Mouse (Mus musculus) right cerebral cortex, postnatal 14 days (tissue): ENCODE results near the gene Tgif2.
A peak's percentile ranks its signal among the peaks of the same experiment; 100 is the strongest.
"Not testable (repeated sequence)": the region's sequence is repeated elsewhere in the genome, so short reads cannot be mapped to it uniquely, and the experiment has no call there.

Experiments
- DNase-seq: peaks from one replicate; pipeline ENCODE4 v3.0.0; 2022

Gene Tgif2

DNA sequence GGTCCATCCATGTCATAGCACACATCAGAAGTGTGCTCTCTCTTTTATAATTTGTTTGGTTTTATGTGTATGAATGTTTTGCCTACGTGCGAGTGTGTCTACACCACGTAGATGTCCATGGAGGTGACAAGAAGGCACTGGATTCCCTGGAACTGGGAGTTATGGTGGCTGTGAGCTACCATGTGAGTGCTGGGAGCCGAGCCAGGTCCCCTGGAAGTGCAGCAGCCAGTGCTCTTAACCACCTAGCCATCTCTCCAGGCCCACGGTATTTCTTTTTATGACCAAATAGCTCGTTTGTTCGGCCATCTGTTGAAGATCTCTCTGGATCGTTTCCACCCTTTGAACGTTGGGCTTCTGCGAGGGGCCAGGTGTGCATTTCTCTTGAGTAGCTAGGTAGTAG lies 3.5 kb downstream of the Tgif2 start:
- no peak for DNase-seq

DNA sequence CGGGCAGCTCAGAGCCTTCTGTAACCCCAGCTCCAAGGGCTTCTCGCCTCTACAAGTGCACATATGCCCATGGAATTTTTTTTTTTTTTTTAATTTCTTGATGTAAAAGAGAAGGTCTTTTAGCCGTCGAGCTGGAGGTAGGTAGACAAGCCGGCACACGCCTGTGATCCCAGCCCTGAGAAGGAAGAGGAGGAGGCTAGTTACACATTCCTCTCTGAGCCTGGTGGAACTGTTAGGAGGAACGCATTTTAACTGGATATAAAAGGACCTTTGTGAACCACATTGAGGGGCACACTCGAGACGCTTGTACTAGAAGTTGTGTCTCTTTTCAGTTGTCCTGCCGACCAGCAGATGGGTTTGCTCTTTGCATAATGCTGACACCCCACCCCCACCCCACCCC lies 4.9 kb downstream of the Tgif2 start:
- DNase-seq, result no peak

DNA sequence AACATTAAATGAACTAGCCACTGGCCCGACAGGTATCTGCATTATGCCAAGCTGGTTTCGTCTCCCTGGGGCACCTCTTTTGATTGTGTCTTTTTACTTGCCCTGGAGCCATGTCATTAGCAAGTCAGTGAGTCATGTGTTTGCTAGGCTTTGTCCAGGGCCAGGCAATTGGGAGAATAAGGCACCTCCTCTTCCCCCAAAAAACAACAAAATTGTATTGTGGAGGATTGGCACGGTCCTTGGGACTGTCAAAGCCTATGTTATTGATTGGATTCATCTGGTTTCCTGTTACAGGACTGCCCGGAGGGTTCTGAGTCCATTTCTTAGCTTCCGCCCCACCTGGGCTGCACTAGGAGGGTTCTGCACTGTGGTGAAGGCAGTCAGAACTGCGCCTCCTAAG lies 7.8 kb downstream of the Tgif2 start:
- no peak for DNase-seq

DNA sequence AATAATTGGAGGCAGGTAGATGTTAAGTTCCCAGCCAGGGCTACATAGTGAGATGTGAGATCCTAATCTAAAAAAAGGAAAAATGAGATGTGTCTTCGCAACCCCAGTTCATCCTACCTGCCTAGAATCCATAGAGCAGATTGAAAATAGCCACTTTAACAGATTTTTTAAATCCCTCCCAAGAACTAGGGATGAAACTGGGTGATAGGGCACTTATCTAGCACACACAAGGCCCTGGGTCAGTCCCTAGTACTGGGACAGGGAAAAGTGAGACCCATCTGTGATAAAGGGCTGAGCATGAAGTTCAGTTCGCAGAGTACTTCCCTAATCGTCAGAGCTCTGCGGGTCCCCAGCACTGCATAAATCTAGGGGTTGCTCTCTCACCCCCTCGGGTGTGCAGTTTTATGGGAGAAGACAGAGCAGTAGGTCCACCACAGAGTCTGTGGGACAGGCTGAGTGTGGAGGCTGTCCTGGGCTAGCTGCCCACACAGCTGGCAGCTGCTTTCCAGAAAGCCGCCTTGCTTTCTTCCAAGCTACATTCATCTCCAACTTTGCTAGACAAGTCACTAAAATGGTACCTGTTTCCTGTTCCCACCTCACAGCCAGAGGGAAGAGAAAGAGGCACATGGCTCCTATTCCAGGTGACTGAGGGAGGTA lies 8.8 kb downstream of the Tgif2 start:
- no peak for DNase-seq

DNA sequence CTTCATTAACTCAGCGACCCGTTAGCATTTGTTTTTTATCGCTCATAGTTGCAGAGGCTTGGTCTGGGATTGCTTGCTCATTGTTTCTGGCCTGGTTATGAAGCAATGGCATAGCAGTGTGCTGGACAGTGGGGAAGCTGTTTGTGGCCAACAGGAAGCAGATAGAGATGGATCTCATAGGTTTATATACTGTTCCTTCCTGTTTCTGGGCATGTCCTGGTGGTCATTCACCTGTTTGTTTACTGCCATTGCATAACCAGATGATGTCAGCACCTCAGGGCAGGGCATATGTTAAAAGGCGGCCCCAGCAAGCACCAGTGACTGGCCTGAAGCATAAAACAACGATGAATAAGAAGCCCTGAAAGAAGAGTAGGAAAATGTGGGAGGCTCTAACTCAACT lies 10.7 kb downstream of the Tgif2 start:
- DNase-seq, result no peak

DNA sequence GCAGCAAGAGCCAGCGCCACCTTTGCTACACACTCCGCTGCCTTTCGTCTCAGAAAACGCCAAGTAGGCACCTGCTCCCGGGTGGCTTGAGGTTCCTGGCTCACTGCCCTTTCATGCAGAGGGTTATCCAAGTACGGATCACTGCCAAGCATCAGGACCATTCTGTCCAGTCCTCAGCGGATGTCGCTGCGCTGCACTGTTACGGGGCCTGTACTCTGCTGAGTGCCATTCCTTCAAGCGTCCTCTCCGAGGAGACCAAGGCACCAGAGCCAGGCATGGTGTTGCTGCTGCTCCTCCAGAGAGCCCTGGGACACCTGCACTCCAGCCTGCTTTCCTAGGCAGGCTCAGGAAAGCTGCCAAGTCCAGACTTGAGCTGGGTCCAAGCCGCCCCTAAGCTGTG lies 13.8 kb downstream of the Tgif2 start:
- DNase-seq, result not testable (repeated sequence)

DNA sequence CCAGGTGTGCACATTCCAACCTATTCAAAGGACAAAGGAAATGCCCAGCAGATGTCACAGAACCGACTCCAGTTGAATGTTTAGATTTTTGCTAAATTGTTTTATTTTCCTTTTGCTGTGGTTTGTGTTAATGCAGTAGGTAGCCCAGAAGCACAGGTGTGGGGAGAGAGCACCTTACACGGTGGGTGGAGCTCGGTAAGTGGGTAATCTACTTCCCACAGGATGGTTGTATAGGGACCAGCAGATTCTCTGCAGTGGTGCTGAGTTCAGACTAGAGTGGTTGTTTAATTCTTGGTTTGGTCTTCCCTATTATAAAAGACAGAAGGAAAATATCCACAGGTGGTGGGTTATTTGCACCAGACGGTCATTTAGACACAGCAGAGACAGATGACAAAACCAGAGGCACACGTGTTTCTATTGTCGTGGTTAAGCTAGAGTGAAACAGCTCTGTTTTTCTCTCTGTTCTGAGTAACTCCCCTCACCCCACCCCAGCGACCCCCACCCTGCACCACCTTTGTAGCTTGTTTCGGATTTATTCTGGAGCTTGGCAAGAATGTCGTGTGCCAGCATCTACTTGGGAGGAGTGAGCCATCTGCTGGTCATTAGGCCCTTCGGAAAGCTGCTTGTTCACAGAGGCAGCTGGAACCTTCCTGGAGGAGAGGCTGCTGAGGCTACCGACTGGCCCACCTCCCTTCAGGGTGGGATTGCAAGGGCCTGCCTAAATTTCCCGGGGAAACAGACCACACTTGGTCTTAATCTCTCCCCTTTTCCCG lies 14.4 kb downstream of the Tgif2 start:
- peak; percentile 32 for DNase-seq

DNA sequence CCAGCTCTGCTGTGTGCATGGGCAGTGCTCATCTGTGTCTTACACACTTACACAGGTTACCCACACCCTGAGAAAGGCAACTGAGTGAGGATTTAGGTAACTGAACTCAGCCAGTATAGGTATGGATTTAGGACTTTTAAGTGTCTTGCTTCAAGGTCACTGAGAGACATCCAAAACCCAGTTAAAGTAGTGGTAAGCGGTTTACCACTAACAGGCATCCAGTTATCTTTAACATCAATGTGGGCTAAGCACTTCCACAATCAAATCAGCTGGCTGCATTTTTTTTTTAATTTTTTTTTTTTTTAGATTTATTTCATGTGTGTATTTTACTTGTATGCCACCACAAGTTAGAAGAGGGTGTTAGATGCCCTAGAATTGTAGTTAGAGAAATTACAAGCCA lies 16.5 kb downstream of the Tgif2 start:
- DNase-seq, result no peak

DNA sequence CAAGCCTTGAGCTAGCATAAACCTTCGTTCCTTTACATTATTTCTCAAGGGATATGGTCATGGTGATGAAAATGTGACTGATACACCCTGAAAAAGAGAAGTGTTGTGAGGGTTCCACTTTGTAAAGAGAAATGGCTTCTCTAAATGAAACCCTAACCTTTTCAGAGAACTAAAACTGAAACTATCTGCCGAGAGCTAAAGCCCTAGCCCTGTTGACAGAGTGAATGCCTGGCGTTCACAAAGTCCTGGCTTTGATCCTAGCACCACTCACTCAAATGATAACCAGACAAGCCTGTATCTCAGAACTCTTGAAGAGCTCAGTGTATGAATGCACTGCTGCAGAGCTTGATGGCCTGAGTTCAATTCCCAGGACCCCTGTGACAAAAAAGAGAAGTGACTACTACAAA lies 17.6 kb downstream of the Tgif2 start:
- no peak for DNase-seq

DNA sequence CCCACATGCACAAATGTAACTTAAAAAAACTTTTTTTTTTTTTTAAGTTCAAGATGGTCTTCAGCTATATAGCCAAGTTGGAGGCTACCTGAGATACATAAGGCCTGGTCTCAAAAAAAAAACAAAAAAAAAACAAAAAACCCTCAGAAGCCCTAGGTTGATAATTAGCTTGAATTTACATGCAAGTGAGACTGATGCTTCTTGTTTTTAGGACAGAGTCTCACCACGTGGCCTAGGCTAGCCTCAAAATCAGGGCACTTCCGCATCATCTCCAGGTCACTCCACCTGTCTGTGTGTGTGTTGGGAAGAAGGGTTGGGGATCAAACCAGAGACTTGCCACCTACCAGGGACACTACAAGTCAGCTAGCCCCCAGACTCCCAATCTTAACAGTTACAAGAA lies 18.0 kb downstream of the Tgif2 start, which contains the start of gene 4930518I15Rik:
Gene 4930518I15Rik, minus strand, starts transcription at position 112 of the 400 bp plus-strand sequence.
- DNase-seq, result no peak

DNA sequence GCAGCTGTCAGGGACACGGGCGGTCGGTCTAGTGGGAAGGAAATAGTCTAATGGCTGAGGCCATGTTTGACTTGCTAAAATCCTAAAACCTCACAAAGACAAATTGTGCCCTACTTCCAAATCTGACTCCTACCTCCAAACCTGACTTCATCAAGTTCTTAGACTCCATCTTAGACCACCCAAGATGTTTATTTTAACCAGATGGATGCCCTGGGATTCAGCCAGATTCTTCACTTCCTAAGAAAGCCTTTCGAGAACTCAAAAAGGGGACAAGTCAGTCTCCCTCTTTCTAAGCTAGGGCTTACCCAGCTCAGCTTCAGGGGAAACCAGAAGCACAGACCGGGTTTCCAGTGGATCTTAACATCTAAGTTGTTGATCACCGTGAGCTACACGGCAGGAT lies 18.9 kb downstream of the Tgif2 start:
- DNase-seq, result no peak

DNA sequence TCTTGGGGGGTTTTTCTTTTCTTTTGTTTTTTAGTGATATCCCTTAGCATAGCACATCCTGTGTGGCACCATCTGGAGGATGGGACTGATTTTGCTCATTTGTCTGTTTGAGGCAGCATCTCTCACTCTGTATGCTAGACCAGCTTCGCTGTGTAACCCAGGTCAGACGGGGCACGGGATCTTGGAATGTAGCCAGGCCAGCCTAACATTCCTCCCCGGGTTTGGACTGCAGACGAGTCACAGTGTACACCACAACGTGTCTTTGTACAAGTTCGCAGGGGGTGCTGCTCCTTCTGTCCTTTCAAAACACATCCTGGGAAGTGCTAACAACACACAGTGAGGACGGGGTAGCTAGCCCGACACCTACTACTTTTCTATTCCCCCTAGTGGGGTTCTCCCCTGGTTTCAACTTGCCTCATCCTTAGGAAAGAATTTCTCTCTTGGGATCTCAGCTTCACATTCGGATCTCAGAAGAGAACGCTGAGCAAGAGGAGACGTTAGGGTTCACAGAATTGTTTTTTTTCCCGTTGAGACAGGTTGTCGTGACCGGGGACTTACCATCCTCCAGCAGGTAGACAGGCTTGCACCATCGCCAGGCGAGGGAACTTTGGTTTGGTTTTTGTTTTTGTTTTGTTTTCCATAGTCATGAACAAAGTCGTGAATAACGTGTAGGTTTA lies 22.4 kb downstream of the Tgif2 start:
- DNase-seq, result peak; percentile 29

DNA sequence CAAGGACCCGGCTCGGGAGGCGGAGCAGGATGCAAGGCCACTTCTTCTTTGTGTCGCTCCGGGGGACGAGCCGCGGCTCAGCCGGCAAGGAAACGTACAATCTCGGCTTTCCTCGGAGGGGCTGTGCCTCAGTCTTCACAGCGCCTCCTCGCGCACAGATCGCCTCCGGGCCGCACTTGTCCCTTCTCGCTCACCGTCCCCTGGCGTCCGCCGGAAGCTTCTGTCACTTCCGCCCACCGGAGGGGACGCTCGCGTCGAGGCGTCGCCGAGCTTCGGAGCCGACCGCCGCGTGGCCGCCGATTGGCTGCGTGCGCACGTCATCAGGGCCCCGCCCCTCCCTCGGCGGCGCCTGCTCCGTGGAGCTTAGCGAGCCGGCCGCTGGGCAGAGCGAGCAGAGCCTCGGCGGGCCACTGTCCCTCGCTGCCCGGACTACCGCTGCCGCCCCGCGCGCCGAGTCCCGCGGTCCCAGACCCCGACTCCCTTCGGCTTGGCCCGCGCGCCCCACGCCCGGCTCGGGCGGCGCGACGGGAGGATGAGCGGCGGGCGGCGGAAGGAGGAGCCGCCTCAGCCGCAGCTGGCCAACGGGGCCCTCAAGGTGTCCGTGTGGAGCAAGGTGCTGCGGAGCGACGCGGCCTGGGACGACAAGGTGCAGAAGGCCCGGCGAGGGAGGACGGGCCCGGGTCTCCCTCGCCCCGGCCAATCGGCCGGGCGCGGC lies 23.1 kb downstream of the Tgif2 start, which contains the start of gene Rab5if:
Gene Rab5if, plus strand, starts transcription at position 357 of the 715 bp plus-strand sequence.
- DNase-seq, result peak; percentile 99

DNA sequence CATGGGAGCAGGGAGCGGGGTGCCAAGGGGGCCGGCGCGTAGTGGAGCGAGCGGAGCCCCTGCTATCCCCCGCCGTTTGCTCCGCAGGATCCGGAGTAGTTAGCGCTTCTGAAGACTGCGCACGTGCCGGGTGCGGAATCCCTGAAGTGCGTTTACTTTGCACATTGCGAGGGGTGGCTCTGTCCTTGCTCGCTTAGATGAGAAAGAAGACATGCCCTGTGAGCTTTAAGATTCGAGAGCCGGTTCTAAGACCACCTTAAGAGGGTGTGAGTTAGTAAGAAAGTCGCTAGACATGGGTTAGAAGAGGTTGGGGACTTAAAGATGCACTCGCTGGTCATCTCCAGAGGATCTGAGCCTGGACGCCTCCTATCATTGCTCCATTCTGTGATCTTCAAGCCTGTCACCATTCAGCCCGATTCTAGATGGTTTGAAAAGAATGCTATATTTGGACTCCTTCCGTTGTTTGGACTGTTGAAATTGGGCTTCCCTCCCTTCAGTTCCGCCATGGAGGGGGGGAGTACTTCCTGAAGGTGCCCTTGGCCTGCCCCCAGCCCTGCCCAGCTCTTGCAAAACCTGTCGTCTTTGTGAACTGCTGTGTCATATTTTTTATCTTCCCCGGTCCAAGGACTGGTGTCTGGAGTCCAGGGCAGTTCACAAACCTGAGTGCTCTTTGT lies 23.8 kb downstream of the Tgif2 start:
- peak; percentile 20 for DNase-seq

DNA sequence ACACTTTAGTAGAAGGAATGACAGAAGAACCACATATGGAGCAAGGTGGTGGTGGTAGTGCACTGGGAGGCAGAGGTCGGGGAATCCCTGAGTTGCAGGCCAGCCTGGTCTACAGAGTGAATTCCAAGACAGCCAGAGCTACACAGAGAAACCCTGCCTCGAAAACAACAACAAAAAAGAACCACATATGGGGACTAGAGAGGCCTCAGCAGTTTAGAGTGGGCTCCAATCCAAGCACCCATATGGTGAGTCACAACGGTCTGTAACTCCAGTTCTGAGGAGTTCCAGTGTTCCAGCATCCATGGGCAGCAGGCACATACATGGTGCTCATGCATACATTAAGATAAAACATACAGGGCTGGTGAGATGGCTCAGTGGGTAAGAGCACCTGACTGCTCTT lies 24.7 kb downstream of the Tgif2 start:
- DNase-seq, result no peak

DNA sequence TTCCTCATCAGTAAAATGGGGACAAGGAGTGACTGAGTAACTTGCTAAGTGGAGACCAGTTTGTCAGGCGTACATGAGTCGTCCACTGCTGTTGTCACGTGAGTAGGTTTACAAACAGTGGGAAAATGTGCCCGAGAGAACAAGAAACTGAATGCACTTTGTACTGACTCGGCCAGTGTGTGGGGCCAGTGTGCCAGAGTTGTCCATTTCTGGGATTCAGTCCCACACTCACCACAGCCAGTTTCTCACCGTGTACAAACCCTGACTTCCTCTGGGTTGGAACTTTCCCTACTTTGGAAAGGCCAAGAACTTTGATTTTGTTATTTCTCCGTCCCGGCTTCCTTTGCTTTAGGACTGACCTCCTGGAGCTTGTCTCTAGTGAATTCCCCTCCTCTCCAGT lies 29.2 kb downstream of the Tgif2 start:
- no peak for DNase-seq

DNA sequence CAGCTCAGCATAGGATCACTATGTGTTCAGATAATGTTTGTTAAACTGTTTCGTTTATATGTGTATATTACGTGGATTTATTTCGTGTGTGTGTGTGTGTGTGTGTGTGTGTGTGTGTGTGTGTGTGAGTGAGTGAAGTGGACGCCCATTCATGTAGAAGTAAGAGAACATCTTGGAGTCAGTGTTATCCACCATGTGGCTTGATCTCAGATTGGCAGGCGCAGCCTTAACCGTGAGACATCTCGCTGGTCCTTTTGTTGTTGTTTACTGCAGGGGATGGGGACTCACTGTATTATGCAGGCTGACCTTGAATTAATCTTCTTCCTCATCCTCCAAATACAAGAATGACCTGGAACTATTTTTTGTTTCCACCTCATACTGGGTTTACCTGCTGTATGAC lies 29.7 kb downstream of the Tgif2 start:
- no peak for DNase-seq

DNA sequence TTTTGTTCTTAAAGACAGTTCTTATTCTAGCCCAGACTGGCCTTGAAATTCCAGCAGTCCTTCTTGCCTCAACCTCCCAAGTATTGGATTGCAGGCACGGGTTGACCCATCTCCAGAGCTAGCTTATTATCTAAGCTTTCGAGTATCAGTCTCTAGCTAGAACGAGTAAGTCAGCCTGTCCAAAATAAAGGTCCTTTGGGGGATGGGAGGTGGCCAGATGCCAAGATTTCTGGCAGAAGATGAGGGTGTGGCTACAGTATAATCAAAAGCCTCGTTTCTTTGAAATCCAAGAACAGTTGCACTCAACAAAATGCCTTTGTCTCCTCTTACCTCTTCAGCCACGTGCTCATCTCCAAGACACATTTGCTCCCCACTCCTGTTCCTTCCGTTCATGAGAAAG lies 30.7 kb downstream of the Tgif2 start:
- DNase-seq, result peak; percentile 26

DNA sequence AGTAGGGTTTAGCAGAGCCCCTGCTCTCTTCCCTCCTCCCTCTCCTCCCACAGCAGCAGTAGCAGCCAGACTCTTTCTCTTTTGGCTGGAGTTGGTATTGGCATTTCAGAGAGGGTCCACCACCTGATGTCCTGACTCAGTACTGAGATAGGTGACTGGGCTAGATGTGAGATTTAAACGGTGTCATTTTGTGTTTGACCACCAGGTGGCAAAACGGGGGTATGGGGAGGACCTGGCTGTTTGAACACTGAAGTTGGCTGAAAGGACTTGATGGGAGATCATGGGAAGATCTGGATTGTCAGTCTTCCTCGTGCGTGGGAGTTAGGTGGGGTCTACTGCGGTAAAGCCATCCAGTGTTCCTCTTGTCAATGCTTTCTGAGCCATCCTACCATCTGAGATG lies 33.8 kb downstream of the Tgif2 start:
- DNase-seq, result peak; percentile 46

DNA sequence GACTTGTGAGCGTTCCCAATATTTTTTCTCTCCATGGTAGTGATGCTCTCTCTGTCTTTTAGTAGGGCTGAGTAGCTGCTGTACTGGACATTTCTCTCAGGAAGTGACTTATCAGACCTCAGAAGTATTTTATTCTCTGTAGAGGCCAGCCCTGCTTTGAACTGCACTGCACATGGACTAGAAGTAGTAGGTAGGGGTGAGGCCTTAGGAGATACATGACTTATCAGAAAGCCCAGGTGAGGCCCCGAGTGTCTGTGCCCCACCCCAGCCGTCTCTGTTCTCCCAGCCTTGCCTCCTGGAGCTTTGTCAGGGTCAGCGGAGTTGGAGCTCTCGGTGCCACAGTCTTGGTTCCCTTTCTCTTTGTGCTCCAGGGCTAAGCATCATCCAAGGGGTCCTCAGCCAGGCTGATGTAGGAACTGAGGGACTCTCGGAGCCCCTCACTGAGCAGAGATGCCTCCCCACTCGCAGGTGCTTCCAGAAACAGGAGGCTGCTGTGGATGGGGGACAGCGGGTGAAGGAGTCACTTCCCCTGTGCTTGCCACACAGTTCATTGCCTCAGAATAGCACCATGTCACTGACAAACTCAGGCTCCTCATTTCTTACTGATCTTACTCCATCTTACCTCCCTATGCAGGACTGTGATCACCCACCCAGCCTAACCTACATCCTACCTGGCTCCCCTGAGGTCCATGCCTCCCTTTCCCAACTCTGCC lies 34.4 kb downstream of the Tgif2 start:
- DNase-seq, result no peak

DNA sequence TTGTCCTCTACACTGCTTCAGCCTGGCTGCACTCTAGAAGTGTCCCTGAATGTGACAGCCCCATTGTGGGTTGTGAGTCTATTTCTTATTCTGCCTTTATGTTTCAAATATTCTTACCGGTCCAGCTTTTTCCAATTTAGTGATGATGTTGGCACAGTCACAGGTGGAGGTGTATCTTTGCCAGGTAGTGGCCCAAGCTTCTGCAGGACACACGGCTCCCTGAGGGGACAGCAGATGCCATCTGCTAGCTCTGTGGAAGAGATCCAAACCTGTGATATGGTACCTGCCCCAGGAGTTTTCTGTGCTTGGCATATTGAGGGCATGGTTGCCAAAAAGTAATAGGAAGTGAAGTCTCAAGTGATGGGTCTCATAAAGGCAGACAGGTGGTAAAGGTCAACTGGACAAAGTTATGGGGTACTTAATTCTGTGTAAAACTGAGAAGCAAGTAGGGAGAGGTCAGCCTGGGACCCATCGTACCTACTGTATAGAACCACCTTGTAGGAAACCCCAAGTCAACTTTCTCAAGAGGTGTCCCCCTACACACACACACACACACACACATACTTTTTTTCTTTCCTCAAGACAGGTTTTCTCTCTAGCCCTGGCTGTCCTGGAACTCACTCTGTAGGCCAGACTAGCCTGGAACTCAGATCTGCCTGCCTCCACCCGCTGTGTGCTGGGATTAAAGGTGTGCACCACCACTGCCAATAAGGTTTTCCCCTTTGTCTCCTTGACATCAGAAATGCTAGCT lies 35.1 kb downstream of the Tgif2 start:
- DNase-seq, result no peak
